Mouse (Mus musculus): ENCODE results near the gene Nr2c2.

DNA sequence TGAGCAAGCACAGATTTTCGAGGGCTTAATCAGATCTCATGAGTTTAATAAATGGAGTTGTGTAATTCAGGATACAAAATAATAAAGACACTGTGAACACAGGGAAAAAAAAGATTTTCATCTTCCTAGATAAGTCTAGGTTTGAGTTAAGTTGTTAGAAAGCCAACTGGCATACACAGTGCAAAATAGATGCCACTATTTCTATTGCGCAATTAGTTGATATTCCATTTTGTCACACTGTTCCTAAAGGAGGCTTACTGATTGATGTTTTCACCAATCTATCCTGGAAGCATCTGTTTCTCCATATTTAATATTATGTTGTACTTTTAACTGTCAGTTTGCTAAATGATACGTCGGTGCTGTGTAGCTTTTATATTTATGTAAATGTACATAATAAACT lies 54.7 kb downstream of the Nr2c2 start:
- no peak for TF ChIP-seq CTCF (IDR thresholded peaks at IDR 0.05; ENCODE audit: low read depth, low read length)
- no peak for TF ChIP-seq POLR2A (IDR thresholded peaks at IDR 0.05; ENCODE audit: extremely low read depth, insufficient read depth, low read length)

Data from liver, adult 2 months (tissue).